ENCODE assay signal across 28 mouse cellular contexts in the genomic region with DNA sequence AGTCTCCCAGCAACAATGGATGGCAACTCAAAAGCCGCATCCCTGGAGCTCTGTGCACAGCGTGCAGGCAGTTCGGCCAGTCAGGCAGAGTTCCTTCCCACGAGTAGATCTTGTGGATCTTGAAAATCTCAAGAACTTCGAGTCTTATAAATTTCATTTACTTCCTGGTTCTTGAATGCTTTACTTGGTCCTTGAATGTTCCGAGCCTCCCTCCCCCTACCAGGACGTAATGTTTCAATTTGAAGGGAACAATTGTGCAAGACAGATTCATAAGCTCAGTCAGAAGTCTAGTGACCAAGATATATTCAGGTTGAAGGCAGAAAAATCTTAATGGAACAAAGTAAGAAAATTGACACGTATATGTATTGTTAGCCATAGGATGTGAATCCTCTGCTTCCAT.
"Had no signal": no experiment of that assay in that cellular context is flagged by ENCODE, and none has a peak within 500 bp of the region (broad histone marks: within the 10 kb centered on the region; RNA-seq: fewer than 3 reads in every experiment).

No protein-coding gene starts in this region.

- H3K9ac ChIP-seq: embryonic facial prominence, embryonic 12.5 days; embryonic facial prominence, embryonic 13.5 days; embryonic facial prominence, embryonic 15.5 days; forebrain, embryonic 12.5 days; forebrain, embryonic 13.5 days; forebrain, embryonic 15.5 days; forebrain, postnatal 0 days had no signal

- H3K4me2 ChIP-seq: embryonic facial prominence, embryonic 12.5 days; embryonic facial prominence, embryonic 13.5 days; embryonic facial prominence, embryonic 15.5 days; forebrain, embryonic 12.5 days; forebrain, embryonic 13.5 days; forebrain, embryonic 15.5 days had no signal

- H3K36me3 ChIP-seq: embryonic facial prominence, embryonic 10.5 days; embryonic facial prominence, embryonic 12.5 days; embryonic facial prominence, embryonic 13.5 days; embryonic facial prominence, embryonic 15.5 days; forebrain, embryonic 10.5 days; forebrain, embryonic 12.5 days; forebrain, embryonic 15.5 days had no signal

- DNase-seq: cerebellum, adult 18-20 months; cerebellum, adult 2 months; cerebellum, adult 8-10 months; cerebellum, adult 9-10 months; cerebellum, adult 9-11 months; cerebellum, postnatal 10 days; cerebellum, postnatal 14 days; cerebellum, postnatal 25 days; cerebellum, postnatal 36 days; embryo, embryonic 11 days; forebrain, postnatal 0 days; gastrocnemius, adult 2 months; gastrocnemius, postnatal 10 days; gastrocnemius, postnatal 14 days; gastrocnemius, postnatal 25 days; gastrocnemius, postnatal 36 days; heart, adult 18-20 months had no signal

- H3K9me3 ChIP-seq: embryonic facial prominence, embryonic 10.5 days; embryonic facial prominence, embryonic 12.5 days; embryonic facial prominence, embryonic 13.5 days; embryonic facial prominence, embryonic 15.5 days; forebrain, embryonic 10.5 days; forebrain, embryonic 12.5 days; forebrain, embryonic 13.5 days; forebrain, embryonic 15.5 days had no signal

- H3K27me3 ChIP-seq: embryonic facial prominence, embryonic 12.5 days; embryonic facial prominence, embryonic 13.5 days; embryonic facial prominence, embryonic 15.5 days; forebrain, embryonic 12.5 days; forebrain, embryonic 13.5 days; forebrain, embryonic 15.5 days had no signal

- ATAC-seq: forebrain, embryonic 13.5 days; forebrain, embryonic 14.5 days; forebrain, embryonic 15.5 days; forebrain, embryonic 16.5 days; forebrain, postnatal 0 days had no signal

- H3K4me1 ChIP-seq: embryonic facial prominence, embryonic 10.5 days; embryonic facial prominence, embryonic 12.5 days; embryonic facial prominence, embryonic 13.5 days; embryonic facial prominence, embryonic 15.5 days; forebrain, embryonic 10.5 days; forebrain, embryonic 12.5 days; forebrain, embryonic 13.5 days; forebrain, embryonic 15.5 days had no signal

- H3K27ac ChIP-seq: embryonic facial prominence, embryonic 10.5 days; embryonic facial prominence, embryonic 12.5 days; embryonic facial prominence, embryonic 13.5 days; embryonic facial prominence, embryonic 15.5 days; forebrain, embryonic 10.5 days; forebrain, embryonic 12.5 days; forebrain, embryonic 13.5 days; forebrain, embryonic 15.5 days; gastrocnemius, adult 2 months had no signal

- H3K4me3 ChIP-seq: embryonic facial prominence, embryonic 10.5 days; embryonic facial prominence, embryonic 12.5 days; embryonic facial prominence, embryonic 13.5 days; embryonic facial prominence, embryonic 15.5 days; erythroblast, embryonic 14.5 days; forebrain, embryonic 10.5 days; forebrain, embryonic 12.5 days; forebrain, embryonic 13.5 days; forebrain, embryonic 15.5 days; gastrocnemius, adult 2 months had no signal
